Mouse (Mus musculus) heart, adult 8-10 months (tissue): ENCODE measurements at regions not wholly inside any gene's neighbourhood (a gene's known extent, or its start where the extent isn't known, plus 50 kb on each side); places are given as distances from the start of the nearest gene placed in this dataset.

Source experiments
- DNase-seq: peaks from one replicate; pipeline ENCODE4 v3.0.0; 2022; ENCODE audit warnings: low spot score

GRCm38 (mm10) chr13:101117311-101117710 lies 284.1 kb upstream of the Slc30a5 start:
- no peak for DNase-seq

DNA sequence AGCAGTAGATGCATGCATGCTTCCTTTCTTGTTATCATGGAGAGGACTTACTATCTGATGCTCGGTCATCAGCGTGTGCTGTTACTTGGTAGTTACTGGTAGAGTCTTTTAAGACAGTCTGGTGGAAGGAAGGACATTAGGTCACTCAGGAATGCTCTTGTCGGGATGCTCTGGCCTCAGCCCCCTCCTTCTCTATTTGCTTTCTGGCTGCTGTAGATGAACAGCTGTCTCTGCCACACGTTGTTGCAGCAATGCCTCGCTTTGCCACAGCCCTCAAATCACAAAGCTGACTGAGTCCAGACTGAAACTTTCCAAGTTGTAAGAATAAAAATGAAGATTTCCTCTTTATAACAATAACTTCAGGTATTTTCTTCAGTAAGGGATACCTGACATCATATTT lies 282.1 kb upstream of the Slc30a5 start:
- no peak for DNase-seq

- DNase-seq: no peak
Measured at GRCm38 (mm10) chr13:101112176-101112575, 278.9 kb upstream of the Slc30a5 start.

GRCm38 (mm10) chr13:101111773-101112172 lies 278.5 kb upstream of the Slc30a5 start:
- no peak for DNase-seq

GRCm38 (mm10) chr13:101100621-101101020 lies 267.4 kb upstream of the Slc30a5 start:
- no peak for DNase-seq

DNA sequence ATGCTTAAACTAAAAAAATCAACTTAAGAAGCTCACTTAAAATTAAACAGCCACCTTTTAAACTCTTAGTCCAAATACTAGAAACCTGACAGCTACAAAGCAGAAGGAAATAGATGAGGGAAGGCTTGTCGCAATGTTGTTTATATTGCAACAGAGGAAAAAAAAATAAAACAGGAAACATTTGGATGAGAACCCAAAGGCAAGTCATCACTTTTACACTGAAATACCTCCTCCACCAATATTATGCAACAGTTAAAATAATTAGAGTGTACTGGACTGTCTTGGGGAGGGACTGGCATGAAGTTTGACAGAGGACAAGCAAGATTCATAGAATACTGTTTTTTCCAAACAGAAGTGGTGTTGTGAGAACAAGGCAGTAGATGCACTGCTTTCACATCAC lies 263.6 kb upstream of the Slc30a5 start:
- DNase-seq: no peak

DNA sequence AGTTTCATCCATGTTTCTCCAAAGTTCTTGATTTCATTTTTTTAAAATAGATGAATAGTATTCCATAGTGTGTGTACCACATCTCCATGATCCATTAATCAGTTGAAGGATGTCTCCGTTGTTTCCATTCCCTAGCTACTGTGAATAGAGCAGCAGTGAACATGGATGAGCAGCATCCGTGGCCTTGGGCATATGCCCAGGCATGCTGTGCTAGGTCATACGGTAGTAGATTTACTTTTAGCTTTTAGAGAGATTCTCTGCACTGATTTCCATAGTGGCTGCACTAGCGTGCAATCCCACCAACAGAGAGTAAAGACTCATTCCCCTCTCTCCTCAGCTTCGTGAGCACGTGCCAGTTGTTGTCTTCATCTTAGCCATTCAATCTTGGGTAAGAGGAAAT lies 263.0 kb upstream of the Slc30a5 start:
- no peak for DNase-seq

DNA sequence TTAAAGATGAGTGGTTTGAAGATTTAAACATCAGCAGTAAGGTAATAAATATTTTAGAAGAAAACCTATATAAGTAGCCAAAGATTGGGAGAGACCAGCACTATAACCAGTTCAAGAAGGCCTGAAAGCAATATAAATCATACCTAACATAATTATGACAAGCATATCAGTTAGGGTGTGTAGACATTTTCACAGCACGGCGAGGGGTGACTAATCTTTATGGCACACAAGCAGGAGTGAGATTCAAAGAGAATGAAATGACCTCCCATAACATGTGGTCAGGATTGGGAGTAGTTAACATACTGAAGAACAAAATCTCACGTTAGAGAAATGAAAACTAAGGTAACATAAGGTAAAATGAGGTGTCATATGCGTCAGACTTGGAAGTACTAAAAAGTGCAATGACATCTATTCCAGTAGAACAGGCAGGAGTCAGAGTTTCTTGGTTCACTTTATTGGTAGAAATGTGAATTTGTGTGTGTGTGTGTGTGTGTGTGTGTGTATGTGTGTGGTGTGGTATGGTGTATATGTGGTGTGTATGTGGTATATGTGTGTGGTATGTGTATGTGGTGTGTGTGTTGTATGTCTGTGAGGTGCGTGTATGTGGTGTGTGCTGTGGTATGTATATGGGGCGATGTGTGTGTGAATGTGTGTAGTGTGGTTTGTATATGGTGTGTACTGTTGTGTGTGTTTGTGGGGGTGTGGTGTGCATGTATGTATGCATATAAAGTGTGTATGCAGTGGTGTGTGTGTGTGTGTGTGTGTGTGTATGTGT lies 262.0 kb upstream of the Slc30a5 start:
- no peak for DNase-seq

DNA sequence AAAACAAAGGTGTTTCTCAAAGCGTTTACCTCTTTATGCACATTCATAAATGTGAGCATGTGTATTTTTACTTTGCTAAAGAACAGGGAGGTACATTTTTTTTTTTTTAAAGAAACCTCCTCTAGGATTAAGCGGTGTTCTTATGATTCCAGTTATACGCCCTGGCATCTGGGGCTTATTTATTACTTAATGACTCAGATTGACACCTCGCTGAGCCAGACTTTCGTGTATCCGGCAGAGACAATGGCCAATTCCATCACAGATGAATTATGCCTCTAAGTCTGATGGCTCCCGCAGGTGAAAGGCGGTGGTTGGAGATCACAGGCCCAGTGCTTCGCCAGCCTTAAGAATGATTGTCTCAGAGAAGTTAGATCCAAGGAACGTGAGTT lies 259.5 kb upstream of the Slc30a5 start:
- DNase-seq: no peak

- peak; percentile 78 for DNase-seq
Measured at GRCm38 (mm10) chr13:101092033-101092742, 259.0 kb upstream of the Slc30a5 start.

DNA sequence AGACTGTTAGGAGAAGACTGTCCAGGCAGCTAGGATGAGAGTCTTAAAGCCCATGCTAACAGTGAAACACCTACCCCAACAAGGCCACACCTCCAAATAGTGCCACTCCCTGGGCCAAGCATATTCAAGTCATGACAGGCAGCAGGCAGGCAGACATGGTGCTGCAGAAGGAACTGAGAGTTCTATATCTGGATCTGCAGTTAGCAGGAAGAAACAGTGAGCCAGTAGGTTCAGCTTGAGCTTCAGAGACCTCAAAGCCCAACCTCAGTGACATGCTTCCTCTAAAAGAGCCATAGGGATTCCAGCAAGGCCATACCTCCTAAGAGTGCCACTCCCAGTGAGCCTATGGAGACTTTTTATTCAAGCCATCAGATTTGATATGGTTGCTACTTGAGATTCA lies 252.0 kb upstream of the Slc30a5 start:
- no peak for DNase-seq

DNA sequence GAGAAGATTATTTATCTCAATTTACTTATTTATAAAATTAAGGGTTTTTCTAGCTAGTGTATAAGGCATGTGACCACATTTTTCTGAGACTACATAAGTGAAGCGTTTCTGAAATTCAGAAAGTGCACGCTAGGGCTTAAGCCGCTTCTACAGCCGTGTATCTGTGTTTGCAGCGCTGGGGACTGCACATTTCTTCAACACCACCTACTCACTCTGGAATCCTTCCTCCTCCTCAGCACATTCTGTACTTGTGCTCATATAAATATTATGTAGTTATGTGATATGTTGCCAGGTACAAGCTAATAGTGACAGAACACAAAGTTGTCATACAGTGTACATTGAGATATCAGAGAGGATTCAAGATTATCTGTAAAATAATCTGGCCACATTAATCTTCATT lies 251.0 kb upstream of the Slc30a5 start:
- no peak for DNase-seq

DNA sequence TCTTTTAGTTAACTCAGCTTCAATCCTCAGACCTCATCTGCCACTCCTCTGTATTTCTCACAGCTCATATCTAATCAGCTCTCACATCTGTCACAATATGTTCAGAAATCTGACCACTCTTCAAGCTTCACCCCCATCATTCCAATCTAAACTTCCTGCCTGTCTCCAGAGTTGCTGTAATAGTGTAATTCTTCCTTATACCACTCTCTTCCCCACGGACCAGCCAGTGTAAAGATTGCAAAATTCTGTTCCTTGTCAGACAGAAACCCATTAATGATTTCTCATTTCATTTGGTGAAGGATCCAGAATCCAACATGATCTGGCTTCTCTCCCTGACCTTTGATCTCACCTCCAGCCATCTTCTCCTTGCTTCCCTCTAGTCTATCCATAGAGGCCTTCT lies 250.2 kb upstream of the Slc30a5 start:
- DNase-seq: no peak

DNA sequence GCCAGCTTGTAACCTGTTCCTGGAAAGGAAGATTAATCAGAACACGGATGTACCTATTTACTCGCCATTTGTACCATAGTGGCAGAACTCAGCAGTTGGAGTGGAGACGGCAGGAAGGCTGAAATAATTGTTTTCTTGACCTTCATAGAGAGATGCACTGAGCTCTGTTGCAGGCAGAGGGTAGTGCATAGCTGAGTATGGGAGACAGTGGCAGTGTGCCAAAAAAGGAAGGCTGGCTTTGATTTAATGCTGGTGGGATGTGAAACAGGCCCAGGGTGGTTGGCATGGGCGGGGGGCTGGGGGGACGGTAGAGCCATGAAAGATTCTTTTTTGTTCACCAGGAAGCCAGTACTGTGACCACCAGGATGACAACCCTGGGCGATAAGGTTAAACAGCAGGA lies 235.3 kb upstream of the Slc30a5 start:
- no peak for DNase-seq

GRCm38 (mm10) chr13:101062582-101062981 lies 229.4 kb upstream of the Slc30a5 start:
- no peak for DNase-seq

DNA sequence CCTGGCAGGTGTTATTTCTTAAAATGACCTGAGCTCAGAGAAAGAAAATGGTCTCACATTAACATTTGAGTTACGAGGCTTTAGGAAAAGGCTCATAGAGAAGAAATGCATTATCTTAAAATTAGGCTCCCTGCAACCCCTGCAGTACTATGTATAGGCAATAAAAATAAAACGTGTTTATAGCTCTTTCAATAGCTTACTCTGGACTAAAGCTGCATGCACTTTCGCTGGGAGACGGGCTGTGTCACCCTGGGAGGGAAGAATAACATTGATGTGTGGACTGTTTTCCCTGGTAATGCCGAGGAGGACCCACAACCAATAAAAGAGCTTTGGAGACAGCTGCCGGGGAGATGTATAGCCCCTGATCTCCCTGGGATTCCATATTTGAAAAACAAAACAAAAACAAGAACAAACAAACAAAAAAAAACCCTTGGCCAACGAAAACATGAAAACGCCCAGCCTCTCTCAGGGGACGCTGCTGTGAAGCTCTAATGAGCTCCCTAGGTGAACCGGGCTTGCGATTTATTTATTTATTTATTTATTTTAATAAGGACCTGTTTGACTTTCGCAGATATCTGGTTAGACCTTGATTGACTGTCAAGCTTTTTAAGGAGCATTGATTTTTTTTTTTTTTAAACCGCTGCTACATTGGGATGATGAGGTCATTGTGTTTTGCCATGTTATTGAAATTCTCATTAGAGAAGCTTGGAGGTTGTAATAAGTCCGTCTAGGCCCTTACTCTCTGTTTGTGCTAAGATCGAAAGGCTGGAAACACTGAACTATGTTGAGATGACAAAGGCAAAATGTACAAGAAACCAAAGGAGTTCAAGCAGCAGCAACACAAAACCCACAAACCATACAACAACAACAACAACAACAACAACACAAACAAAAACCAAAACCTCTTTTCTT lies 228.3 kb upstream of the Slc30a5 start:
- no peak for DNase-seq

DNA sequence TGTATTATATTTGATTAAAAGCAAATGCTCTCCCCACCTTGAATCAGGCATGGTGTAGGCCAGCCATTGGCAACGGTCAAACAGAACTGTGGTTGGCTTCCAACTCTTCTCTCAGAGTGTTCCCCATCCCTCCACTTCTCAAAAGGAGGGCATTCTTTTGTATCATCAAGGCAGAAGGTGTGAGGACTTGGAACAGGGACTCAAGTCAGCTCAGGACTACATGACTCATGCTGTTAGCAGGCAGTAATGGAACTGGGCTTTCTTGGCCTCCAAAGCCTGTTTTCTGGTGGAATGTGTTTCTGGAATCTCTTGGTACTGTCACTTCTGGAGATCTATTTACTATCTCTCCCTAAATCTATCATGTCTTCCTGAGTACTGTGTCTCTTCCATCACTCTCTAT lies 216.3 kb upstream of the Slc30a5 start:
- no peak for DNase-seq

DNA sequence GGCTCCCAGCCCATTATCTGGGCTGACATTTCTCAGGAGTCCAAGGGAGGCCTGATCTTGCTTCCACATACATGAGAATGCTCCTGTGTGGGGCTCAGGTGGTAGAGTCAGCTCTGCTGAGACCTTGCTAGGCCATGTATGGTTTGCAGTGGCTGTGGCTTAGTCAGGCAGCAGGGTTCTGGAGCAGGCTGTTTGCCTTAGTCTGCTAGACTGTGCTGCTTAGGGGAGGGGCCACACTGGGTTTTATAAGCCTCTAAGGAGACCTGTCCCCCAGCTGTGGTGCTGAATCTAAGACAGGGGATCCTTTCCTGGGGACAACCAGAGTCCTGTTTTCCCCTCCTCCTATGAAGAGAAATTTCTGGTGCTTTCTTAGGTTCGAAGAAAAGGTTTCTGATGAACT lies 199.4 kb upstream of the Slc30a5 start:
- DNase-seq: no peak

- DNase-seq: no peak
Measured at GRCm38 (mm10) chr13:101026043-101026442, 192.8 kb upstream of the Slc30a5 start.

DNA sequence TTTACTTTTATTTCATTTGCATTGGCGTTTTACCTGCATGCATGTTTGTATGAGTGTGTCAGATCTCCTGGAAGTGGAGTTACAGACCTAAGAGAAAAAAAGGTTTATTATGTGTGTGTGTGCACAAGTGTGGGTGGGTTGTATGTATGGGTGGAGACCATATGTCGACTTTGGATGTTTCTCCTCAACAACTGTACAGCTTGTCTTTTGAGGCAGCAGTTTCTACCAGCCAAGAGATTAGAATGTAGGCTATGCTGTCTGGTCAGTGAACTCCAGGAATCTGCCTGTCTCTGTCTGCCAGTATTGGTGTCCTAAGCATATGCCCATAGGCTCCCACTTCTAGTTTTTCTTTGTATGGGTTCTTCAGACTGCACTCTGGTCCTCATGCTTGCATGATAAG lies 192.3 kb upstream of the Slc30a5 start:
- no peak for DNase-seq

GRCm38 (mm10) chr13:101024971-101025370 lies 191.7 kb upstream of the Slc30a5 start:
- no peak for DNase-seq

DNA sequence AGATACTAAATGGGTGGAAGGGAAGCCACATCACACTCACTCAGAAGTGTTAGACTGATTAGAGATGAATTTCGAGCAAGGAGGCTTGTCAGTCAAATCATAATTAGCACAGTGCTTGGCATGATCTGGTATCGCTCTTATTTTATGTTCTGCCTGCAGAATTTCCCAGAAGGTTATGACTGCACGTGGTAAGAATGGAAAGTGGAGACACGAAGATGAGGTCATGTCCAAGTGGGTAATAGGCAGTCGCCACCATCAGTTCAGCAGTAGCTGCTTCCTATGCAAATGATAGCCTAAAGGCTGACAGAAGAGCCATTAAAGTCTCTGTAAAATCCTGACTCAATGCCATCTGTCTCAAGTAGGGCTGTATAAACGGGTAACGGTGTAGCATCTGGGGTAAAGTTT lies 186.0 kb upstream of the Slc30a5 start:
- no peak for DNase-seq
